Mouse (Mus musculus): Measurements from ENCODE around the gene Pmfbp1. TPM values are rescaled to one million over a fixed set of nuclear protein-coding genes. Genes with fewer than 3 reads are reported as not detected.

The Pmfbp1 gene
- polyA plus RNA-seq (2012; rRNA removed), result 2.1 and 3.3 TPM in 2 replicates

GRCm38 (mm10) chr8:109493727-109494126 lies at the start of gene Pmfbp1:
Pmfbp1 (plus strand) TSS chr8:109494027.

GRCm38 (mm10) chr8:109565498-109566333 lies 71.9 kb downstream of the Pmfbp1 start, which contains the start of the genes Dhx38 and Txnl4b:
Dhx38 (minus strand) TSS chr8:109565861.
Txnl4b (plus strand) TSS chr8:109565892.

GRCm38 (mm10) chr8:109578900-109579301 lies 85.1 kb downstream of the Pmfbp1 start, which contains the start of gene Hp:
Hp (minus strand) TSS chr8:109579172.

Other genes with a start within 250 kb of the Pmfbp1 start
- 25.9 and 26.2 TPM in 2 replicates for gene Dhx38, start 71.8 kb downstream of the Pmfbp1 start, polyA plus RNA-seq (2012; rRNA removed)
- gene Txnl4b, start 71.9 kb downstream of the Pmfbp1 start, polyA plus RNA-seq (2012; rRNA removed), result 6.1 and 6.5 TPM in 2 replicates
- gene Hp, start 85.1 kb downstream of the Pmfbp1 start, polyA plus RNA-seq (2012; rRNA removed), result 0.85 and 1.2 TPM in 2 replicates
- 28.7 and 30.0 TPM in 2 replicates for gene Dhodh, start 114.6 kb downstream of the Pmfbp1 start, polyA plus RNA-seq (2012; rRNA removed)
- gene Pkd1l3, start 120.5 kb downstream of the Pmfbp1 start, polyA plus RNA-seq (2012; rRNA removed), result 0.08 TPM in 1 of 2 replicates, not detected in the other
- gene Ist1, start 199.2 kb downstream of the Pmfbp1 start, polyA plus RNA-seq (2012; rRNA removed), result 136 and 149 TPM in 2 replicates
- 103 and 108 TPM in 2 replicates for gene Zfp821, start 211.5 kb downstream of the Pmfbp1 start, polyA plus RNA-seq (2012; rRNA removed)
- 11.1 and 12.2 TPM in 2 replicates for gene Atxn1l, start 243.7 kb downstream of the Pmfbp1 start, polyA plus RNA-seq (2012; rRNA removed)